Mouse (Mus musculus) neural tube, embryonic 12.5 days (tissue): Measurements from ENCODE around the gene Gdf11. TPM values are rescaled to one million over a fixed set of nuclear protein-coding genes. Genes with fewer than 3 reads are reported as not detected.

Experiments used
- ATAC-seq: fragments of 200-750 bp; cut with Nextera tagmentation; 2 replicates; pipeline ENCODE4 v1.8.0; 2017; ENCODE audit warnings: low read depth, mild to moderate bottlenecking, moderate TSS enrichment, moderate library complexity; ENCODE audit not compliant: low FRiP score
- H3K27ac ChIP-seq: fragments of 300-500 bp; sonication (generic); 2 replicates; pipeline ENCODE4 v1.5.1; 2016
- H3K27me3 ChIP-seq: fragments of 300-500 bp; sonication (generic); replicated peaks from 2 replicates; pipeline ENCODE4 v1.6.1; 2016; ENCODE audit warnings: mild to moderate bottlenecking
- H3K36me3 ChIP-seq: fragments of 300-500 bp; sonication (generic); 2 replicates; pipeline ENCODE4 v1.6.1; 2016; ENCODE audit warnings: mild to moderate bottlenecking
- H3K4me1 ChIP-seq: fragments of 300-500 bp; sonication (generic); 2 replicates; pipeline ENCODE4 v1.6.1; 2016
- H3K4me2 ChIP-seq: fragments of 300-500 bp; sonication (generic); replicated peaks from 2 replicates; pipeline ENCODE4 v1.6.1; 2016; ENCODE audit warnings: mild to moderate bottlenecking
- H3K4me3 ChIP-seq: fragments of 300-500 bp; sonication (generic); 2 replicates; pipeline ENCODE4 v1.5.1; 2016
- H3K9ac ChIP-seq: fragments of 300-500 bp; sonication (generic); 2 replicates; pipeline ENCODE4 v1.6.1; 2016; ENCODE audit warnings: mild to moderate bottlenecking
- H3K9me3 ChIP-seq: fragments of 300-500 bp; sonication (generic); 2 replicates; pipeline ENCODE4 v1.6.1; 2016; ENCODE audit warnings: mild to moderate bottlenecking
- WGBS: fragments of 180-500 bp; shearing (Covaris S2); methylation state at CpG from one replicate; pipeline ENCODE4 v1.1.7; 2016; 5-methylcytosine and 5-hydroxymethylcytosine counted together
- polyA plus RNA-seq: library from polyadenylated mRNA; unstranded; fragments of >200 nt; fragmentation: Nextera tagmentation; extraction: Ambion mirVana; gene quantifications from 2 replicates; pipeline ENCODE4 v1.2.1, GENCODE M21; 2016

Gene Gdf11
- polyA plus RNA-seq, 1 experiment from 2014 or later, result 20.4 TPM

GRCm38 (mm10) chr10:128929638-128930378 is 38.3 kb upstream of the Gdf11 start:
- ATAC-seq, result no peak
- H3K9ac ChIP-seq, result no peak overlapping the region
- H3K36me3 ChIP-seq, result no peaks in the 10 kb centered on the region
- no peak overlapping the region for H3K4me3 ChIP-seq
- H3K9me3 ChIP-seq, result no peaks in the 10 kb centered on the region
- H3K27me3 ChIP-seq, result peaks cover 51% of the 10 kb centered on the region
- WGBS, result 70% methylated on average over 7 of the region's 7 CpGs
- no peak overlapping the region for H3K4me2 ChIP-seq
- H3K4me1 ChIP-seq, result peaks cover 12% of the 10 kb centered on the region
- H3K27ac ChIP-seq, result no peak overlapping the region

GRCm38 (mm10) chr10:128928356-128928755 is 36.8 kb upstream of the Gdf11 start:
- ATAC-seq, result no peak
- Histone ChIP-seq H3K36me3 (no peaks in the 10 kb centered on the region), H3K4me2 (no peak overlapping the region), H3K4me1 (peaks cover 10% of the 10 kb centered on the region), H3K9me3 (no peaks in the 10 kb centered on the region), H3K27me3 (peaks cover 37% of the 10 kb centered on the region), H3K27ac (no peak overlapping the region), H3K4me3 (no peak overlapping the region), H3K9ac (no peak overlapping the region)
- 42% methylated on average over 4 of the region's 4 CpGs for WGBS

- no peak for ATAC-seq
- H3K4me1 ChIP-seq, result peaks cover 31% of the 10 kb centered on the region
- WGBS, result 69% methylated on average over 9 of the region's 9 CpGs
- no peaks in the 10 kb centered on the region for H3K9me3 ChIP-seq
- peaks cover 8% of the 10 kb centered on the region for H3K27me3 ChIP-seq
- H3K9ac ChIP-seq, result peak within 1 kb of the TSS; percentile 76
- peak within 1 kb of the TSS; percentile 84 for H3K4me3 ChIP-seq
- peak within 1 kb of the TSS; percentile 67 for H3K4me2 ChIP-seq
- no peaks in the 10 kb centered on the region for H3K36me3 ChIP-seq
- H3K27ac ChIP-seq, result peak within 1 kb of the TSS; percentile 78
Observed at GRCm38 (mm10) chr10:128923935-128924334, 32.4 kb upstream of the Gdf11 start, which contains the start of gene Bloc1s1. Gene Bloc1s1 (minus strand): TSS chr10:128924035.

GRCm38 (mm10) chr10:128923013-128923691 is 31.6 kb upstream of the Gdf11 start:
- Histone ChIP-seq H3K4me1 (peaks cover 34% of the 10 kb centered on the region), H3K4me3 (peak overlapping the region; percentile 84), H3K4me2 (peak overlapping the region; percentile 67), H3K27ac (peak overlapping the region; percentile 78), H3K9ac (peak overlapping the region; percentile 76), H3K36me3 (0 out of 2 replicates have a peak, but pooled peaks cover 2% of the 10 kb centered on the region), H3K9me3 (no peaks in the 10 kb centered on the region), H3K27me3 (0 out of 2 replicates have a peak, but pooled peaks cover under 1% of the 10 kb centered on the region)
- ATAC-seq, result peak; percentile 96
- WGBS, result under 1% methylated on average over 42 of the region's 42 CpGs

GRCm38 (mm10) chr10:128922822-128923012 is 31.2 kb upstream of the Gdf11 start, which contains the start of gene Rdh5:
Gene Rdh5 (minus strand): TSS chr10:128922888.
- Histone ChIP-seq H3K9ac (peak within 1 kb of the TSS; percentile 76), H3K36me3 (peaks cover 5% of the 10 kb centered on the region; the same call in 1 of the 2 replicates), H3K4me3 (peak within 1 kb of the TSS; percentile 84), H3K4me1 (peaks cover 35% of the 10 kb centered on the region), H3K27me3 (no peaks in the 10 kb centered on the region), H3K27ac (peak within 1 kb of the TSS; percentile 78), H3K4me2 (peak within 1 kb of the TSS; percentile 67), H3K9me3 (no peaks in the 10 kb centered on the region)
- WGBS, result 8% methylated on average over 1 of the region's 1 CpGs
- ATAC-seq, result no peak

GRCm38 (mm10) chr10:128921883-128922821 is 30.6 kb upstream of the Gdf11 start:
- H3K4me2 ChIP-seq, result peak overlapping the region; percentile 67
- peaks cover 11% of the 10 kb centered on the region for H3K36me3 ChIP-seq
- H3K27me3 ChIP-seq, result no peaks in the 10 kb centered on the region
- no peak for ATAC-seq
- no peak overlapping the region for H3K27ac ChIP-seq
- peak overlapping the region; percentile 76; the same call in 1 of the 2 replicates for H3K9ac ChIP-seq
- 76% methylated on average over 16 of the region's 16 CpGs for WGBS
- no peaks in the 10 kb centered on the region for H3K9me3 ChIP-seq
- H3K4me1 ChIP-seq, result peaks cover 35% of the 10 kb centered on the region
- H3K4me3 ChIP-seq, result peak overlapping the region; percentile 84

- 62% methylated on average over 1 of the region's 1 CpGs for WGBS
- H3K4me3 ChIP-seq, result no peak overlapping the region
Observed at GRCm38 (mm10) chr10:128921251-128921650, 29.7 kb upstream of the Gdf11 start.

GRCm38 (mm10) chr10:128920736-128921161 is 29.2 kb upstream of the Gdf11 start:
- Histone ChIP-seq H3K27me3 (no peaks in the 10 kb centered on the region), H3K9ac (no peak overlapping the region), H3K4me2 (no peak overlapping the region), H3K4me1 (peaks cover 35% of the 10 kb centered on the region), H3K4me3 (no peak overlapping the region), H3K27ac (no peak overlapping the region), H3K9me3 (no peaks in the 10 kb centered on the region), H3K36me3 (peaks cover 11% of the 10 kb centered on the region)
- 74% methylated on average over 3 of the region's 3 CpGs for WGBS
- ATAC-seq, result no peak

More at GRCm38 (mm10) chr10:128921251-128921650, 29.7 kb upstream of the Gdf11 start:
- no peak for ATAC-seq
- no peak overlapping the region for H3K9ac ChIP-seq
- H3K4me2 ChIP-seq, result no peak overlapping the region
- no peak overlapping the region for H3K27ac ChIP-seq
- H3K9me3 ChIP-seq, result no peaks in the 10 kb centered on the region
- H3K27me3 ChIP-seq, result no peaks in the 10 kb centered on the region
- peaks cover 11% of the 10 kb centered on the region for H3K36me3 ChIP-seq
- H3K4me1 ChIP-seq, result peaks cover 35% of the 10 kb centered on the region

GRCm38 (mm10) chr10:128919966-128920365 is 28.4 kb upstream of the Gdf11 start:
- Histone ChIP-seq H3K36me3 (peaks cover 11% of the 10 kb centered on the region), H3K27ac (no peak overlapping the region), H3K9ac (no peak overlapping the region), H3K27me3 (no peaks in the 10 kb centered on the region), H3K4me1 (peaks cover 35% of the 10 kb centered on the region), H3K9me3 (no peaks in the 10 kb centered on the region), H3K4me3 (no peak overlapping the region), H3K4me2 (no peak overlapping the region)
- no peak for ATAC-seq
- 84% methylated on average over 7 of the region's 7 CpGs for WGBS

GRCm38 (mm10) chr10:128919203-128919631 is 27.7 kb upstream of the Gdf11 start:
- Histone ChIP-seq H3K9ac (no peak overlapping the region; the same call in 1 of the 2 replicates), H3K4me1 (peaks cover 35% of the 10 kb centered on the region), H3K36me3 (peaks cover 11% of the 10 kb centered on the region), H3K27ac (0 out of 2 replicates have a peak overlapping the region, but pooled peaks have one; percentile 42), H3K27me3 (no peaks in the 10 kb centered on the region), H3K4me2 (0 out of 2 replicates have a peak overlapping the region, but pooled peaks have one; percentile 1), H3K4me3 (no peak overlapping the region), H3K9me3 (no peaks in the 10 kb centered on the region)
- no peak for ATAC-seq
- WGBS, result 21% methylated on average over 6 of the region's 6 CpGs

- Histone ChIP-seq H3K4me3 (no peak overlapping the region), H3K4me1 (peaks cover 28% of the 10 kb centered on the region)
- no peak for ATAC-seq
Observed at GRCm38 (mm10) chr10:128918246-128918645, 26.7 kb upstream of the Gdf11 start.

More at GRCm38 (mm10) chr10:128918246-128918645, 26.7 kb upstream of the Gdf11 start:
- 78% methylated on average over 7 of the region's 7 CpGs for WGBS
- Histone ChIP-seq H3K9ac (no peak overlapping the region), H3K36me3 (peaks cover 11% of the 10 kb centered on the region), H3K27ac (no peak overlapping the region), H3K9me3 (no peaks in the 10 kb centered on the region), H3K27me3 (no peaks in the 10 kb centered on the region), H3K4me2 (no peak overlapping the region)
